Mouse (Mus musculus) ovary, adult 2 months (tissue): Measurements from ENCODE around the gene Thrsp. TPM values are rescaled to one million over a fixed set of nuclear protein-coding genes. Genes with fewer than 3 reads are reported as not detected.

Experiments
- polyA plus RNA-seq: library from polyadenylated mRNA; depleted of rRNA; stranded (reverse); fragments of >200 nt; gene quantifications from 2 replicates; pipeline ENCODE4 v1.2.3, GENCODE M21; 2012; rRNA removed

Thrsp gene
- polyA plus RNA-seq, result 120 and 143 TPM in 2 replicates

GRCm38 (mm10) chr7:97416906-97417777 lies at the start of gene Thrsp:
Gene Thrsp, minus strand, starts transcription at chr7:97417730.

DNA sequence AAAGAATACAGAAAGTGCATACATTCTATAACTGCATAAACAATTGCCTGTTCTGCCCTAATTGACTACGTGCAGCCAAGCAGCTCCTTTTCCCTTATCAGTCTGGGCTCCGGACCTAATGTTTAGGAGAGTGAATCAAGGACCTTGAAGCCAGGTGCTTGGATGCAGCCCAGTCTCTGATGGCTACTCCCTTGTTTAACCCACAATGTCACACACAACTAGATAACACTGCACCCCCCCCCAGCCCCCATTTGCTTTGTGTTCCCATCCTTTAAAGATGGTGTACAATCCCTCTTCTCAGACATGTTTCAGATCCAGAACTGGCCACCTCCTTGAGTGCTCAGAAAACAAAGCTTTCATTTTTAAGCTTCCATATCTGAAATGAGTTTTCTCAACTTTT lies 33.5 kb upstream of the Thrsp start, which contains the start of gene Kctd14:
TSS of gene Kctd14 (plus strand) at position 301 of the 400 bp plus-strand sequence.

GRCm38 (mm10) chr7:97399960-97400715 lies 17.4 kb downstream of the Thrsp start, which contains the start of gene Ndufc2:
Gene Ndufc2, plus strand, starts transcription at chr7:97400003.

Other genes with a start within 250 kb of the Thrsp start
- 11.1 and 13.3 TPM in 2 replicates for gene Usp35, start 85.7 kb downstream of the Thrsp start, polyA plus RNA-seq
- 5.5 and 7.8 TPM in 2 replicates for gene Kctd21, start 85.4 kb downstream of the Thrsp start, polyA plus RNA-seq
- 13.7 and 17.6 TPM in 2 replicates for gene Alg8, start 46.1 kb downstream of the Thrsp start, polyA plus RNA-seq
- gene Ndufc2, start 17.7 kb downstream of the Thrsp start, polyA plus RNA-seq, result 102 and 132 TPM in 2 replicates
- gene Kctd14, start 33.6 kb upstream of the Thrsp start, polyA plus RNA-seq, result 80.1 and 88.5 TPM in 2 replicates
- gene Ints4, start 63.2 kb upstream of the Thrsp start, polyA plus RNA-seq, result 93.2 and 148 TPM in 2 replicates
- 13.5 and 15.1 TPM in 2 replicates for gene Aamdc, start 161.8 kb upstream of the Thrsp start, polyA plus RNA-seq
- gene Rsf1, start 162.2 kb upstream of the Thrsp start, polyA plus RNA-seq, result 1.5 and 2.0 TPM in 2 replicates